Mouse (Mus musculus) retina, embryonic 14.5 days (tissue): ENCODE measurements around the gene Cbx2.
A peak's percentile ranks its signal among the peaks of the same experiment; 100 is the strongest.

Source experiments
- DNase-seq: peaks from one replicate; pipeline ENCODE4 v3.0.0-alpha.2; 2015; ENCODE audit warnings: low spot score

The Cbx2 gene

GRCm38 (mm10) chr11:119017506-119017905 lies 5.3 kb upstream of the Cbx2 start:
- no peak for DNase-seq

- DNase-seq = no peak
These were observed 1.6 kb upstream of the Cbx2 start for GRCm38 (mm10) chr11:119021180-119021579.

- DNase-seq = no peak
These were observed 481 bp upstream of the Cbx2 start for GRCm38 (mm10) chr11:119022068-119022894.

GRCm38 (mm10) chr11:119023616-119023980 lies 836 bp downstream of the Cbx2 start:
- DNase-seq = no peak

GRCm38 (mm10) chr11:119024260-119024659 lies 1.5 kb downstream of the Cbx2 start:
- DNase-seq = no peak

GRCm38 (mm10) chr11:119026203-119026602 lies 3.4 kb downstream of the Cbx2 start:
- DNase-seq = no peak

- DNase-seq = peak; percentile 87
These were observed 11.3 kb downstream of the Cbx2 start for GRCm38 (mm10) chr11:119033874-119034558.

GRCm38 (mm10) chr11:119034635-119035034 lies 11.9 kb downstream of the Cbx2 start:
- DNase-seq = no peak

- no peak for DNase-seq
These were observed 12.4 kb downstream of the Cbx2 start for GRCm38 (mm10) chr11:119035094-119035685.

- DNase-seq = peak; percentile 51
These were observed 13.0 kb downstream of the Cbx2 start for GRCm38 (mm10) chr11:119035686-119036165.

- DNase-seq = no peak
These were observed 13.7 kb downstream of the Cbx2 start for GRCm38 (mm10) chr11:119036447-119036846.

- peak; percentile 50 for DNase-seq
These were observed 14.4 kb downstream of the Cbx2 start for GRCm38 (mm10) chr11:119036934-119037779.

- DNase-seq = no peak
These were observed 15.1 kb downstream of the Cbx2 start for GRCm38 (mm10) chr11:119037780-119038401.

GRCm38 (mm10) chr11:119038744-119039484 lies 16.2 kb downstream of the Cbx2 start:
- no peak for DNase-seq

- DNase-seq = no peak
These were observed 17.2 kb downstream of the Cbx2 start for GRCm38 (mm10) chr11:119039732-119040512.

GRCm38 (mm10) chr11:119040600-119041324 lies 18.0 kb downstream of the Cbx2 start, which contains the start of gene Cbx8:
TSS of gene Cbx8 (minus strand) at chr11:119040969.
- DNase-seq = peak; percentile 100

- DNase-seq = peak; percentile 76
These were observed 18.6 kb downstream of the Cbx2 start for GRCm38 (mm10) chr11:119041325-119041716.

GRCm38 (mm10) chr11:119041750-119042465 lies 19.1 kb downstream of the Cbx2 start:
- DNase-seq = no peak
